Mouse (Mus musculus) urinary bladder, postnatal 0 days (tissue): Measurements from ENCODE around the gene Ttll1. TPM values are rescaled to one million over a fixed set of nuclear protein-coding genes. Genes with fewer than 3 reads are reported as not detected.

Experiments
- microRNA-seq: library from miRNA; unstranded; fragments of <30 nt; microRNA quantifications from one replicate; pipeline ENCODE4, GENCODE M21; 2016
- polyA plus RNA-seq: library from polyadenylated mRNA; unstranded; fragments of >200 nt; fragmentation: Nextera tagmentation; extraction: Ambion mirVana; gene quantifications from 2 replicates; pipeline ENCODE4 v1.2.1, GENCODE M21; 2015

Ttll1 gene
- 14.0 and 17.3 TPM in 2 replicates for polyA plus RNA-seq

DNA sequence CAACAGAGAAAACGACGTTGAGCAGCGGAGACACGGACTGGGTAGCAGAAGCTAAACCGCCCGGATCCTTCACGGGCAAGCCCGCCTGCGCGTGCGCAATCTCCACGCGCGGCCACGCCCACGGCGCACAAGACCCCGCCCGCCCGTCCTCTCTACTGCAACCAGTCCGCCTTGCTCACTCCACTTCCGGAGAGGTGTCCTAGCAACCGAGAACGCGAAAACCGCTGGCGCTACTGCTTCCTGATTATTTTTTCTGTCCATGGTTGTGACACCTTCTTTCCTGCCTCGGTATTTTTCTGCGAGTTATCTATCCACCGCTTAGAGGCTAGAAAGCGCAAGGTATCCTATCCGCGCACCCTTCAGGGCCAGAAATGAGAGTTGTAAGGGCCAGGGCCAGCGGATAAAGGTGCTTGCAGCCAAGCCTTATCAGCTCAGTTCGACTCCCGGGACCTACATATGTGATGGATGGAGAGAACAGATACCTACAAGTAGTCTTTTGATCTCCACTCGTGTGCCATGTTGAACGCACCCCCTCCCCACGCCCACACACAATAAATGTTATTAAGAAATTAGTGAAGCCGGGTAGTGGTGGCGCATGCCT, at the start of gene Ttll1:
Ttll1 (minus strand) TSS at position 89 of the 601 bp plus-strand sequence.

DNA sequence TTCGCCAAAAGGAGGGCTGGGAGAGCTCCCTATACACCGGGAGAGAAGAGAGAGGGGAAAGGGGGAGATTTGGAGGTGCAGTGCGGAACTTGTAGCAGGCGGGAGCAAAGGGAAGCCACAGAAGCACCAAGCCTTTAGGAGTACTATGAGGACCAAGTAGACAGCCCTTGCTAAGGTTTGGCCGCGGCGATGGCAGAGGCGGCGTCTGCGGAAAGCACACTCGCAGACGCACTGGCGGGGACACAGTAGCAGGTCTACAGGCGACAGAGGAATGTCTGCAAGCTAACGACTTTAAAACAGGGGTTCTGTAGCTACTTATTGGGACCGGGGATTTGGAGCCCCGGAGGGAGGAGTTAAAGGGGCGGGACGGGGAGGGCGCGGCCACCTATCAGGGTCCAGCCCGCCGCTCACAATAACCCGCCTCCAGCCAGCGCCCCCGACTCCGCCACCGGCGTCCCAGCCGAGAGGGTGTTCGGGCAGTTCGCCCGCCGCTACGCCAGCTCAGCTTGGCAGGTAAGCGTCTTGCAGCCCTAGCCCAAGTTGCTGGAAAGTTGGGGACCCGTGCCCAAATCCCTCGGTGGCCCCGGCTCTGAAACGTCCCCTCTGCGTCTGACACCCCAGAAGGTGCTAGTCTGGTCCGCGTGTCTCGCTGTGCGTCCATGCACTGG, 15.9 kb upstream of the Ttll1 start, which contains the start of gene Bik:
Bik (plus strand) TSS at position 439 of the 668 bp plus-strand sequence.

DNA sequence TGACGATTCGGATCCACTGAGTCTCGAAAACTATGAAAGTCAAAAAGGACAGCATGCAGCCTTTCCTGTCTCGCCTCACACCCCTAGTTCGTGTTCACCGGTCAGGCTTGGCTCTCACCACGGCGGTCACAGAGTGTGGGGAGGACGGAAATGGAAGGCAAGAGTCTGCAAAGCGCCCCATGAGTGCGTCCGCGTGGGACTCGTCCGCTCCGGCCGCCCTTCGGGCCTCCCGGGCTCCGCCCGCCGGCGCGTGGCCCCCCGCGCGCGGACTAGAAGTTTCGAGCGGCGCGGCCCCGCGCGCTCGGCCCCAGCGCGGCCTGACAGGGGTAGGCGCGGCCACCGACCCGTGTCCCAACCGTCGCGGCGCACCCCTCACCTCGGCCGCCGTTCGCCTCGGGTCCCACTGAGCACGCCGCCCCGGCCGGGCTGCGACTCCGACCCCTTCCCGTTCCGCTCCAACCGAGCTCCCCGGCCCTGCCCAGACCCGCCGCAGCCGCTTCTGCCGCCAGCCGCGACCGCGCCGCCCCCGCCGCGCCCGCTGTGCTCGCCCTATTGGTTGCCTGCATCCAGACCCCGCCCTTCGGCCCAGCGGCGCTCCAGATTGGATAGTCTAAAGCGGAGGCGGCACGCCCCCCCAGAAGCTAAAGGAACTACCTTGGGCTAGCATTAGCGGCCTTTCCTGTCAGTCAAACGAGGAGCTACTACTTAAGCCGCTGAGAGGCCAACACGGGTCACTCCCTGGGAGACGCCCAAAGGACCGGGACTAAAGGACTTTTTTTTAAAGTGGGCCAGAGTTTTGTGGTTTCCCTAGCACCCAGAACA, 46.4 kb downstream of the Ttll1 start, which contains the start of gene Pacsin2:
Pacsin2 (minus strand) TSS at position 524 of the 822 bp plus-strand sequence.

Small RNAs within 50 kb of the gene (microRNA-seq; reads per million reads assigned to microRNA genes)
- not detected for gene Gm24575

Other genes starting within 250 kb of the Ttll1 start
- 54.4 and 63.4 TPM in 2 replicates for gene Arfgap3, start 160.6 kb downstream of the Ttll1 start, polyA plus RNA-seq
- gene Pacsin2, start 46.3 kb downstream of the Ttll1 start, polyA plus RNA-seq: 48.7 and 55.0 TPM in 2 replicates
- 4.9 and 5.8 TPM in 2 replicates for gene Bik, start 16.0 kb upstream of the Ttll1 start, polyA plus RNA-seq
- gene Tspo, start 52.7 kb upstream of the Ttll1 start, polyA plus RNA-seq: 226 and 300 TPM in 2 replicates
- 21.9 and 23.5 TPM in 2 replicates for gene Mcat, start 52.9 kb upstream of the Ttll1 start, polyA plus RNA-seq
- gene Ttll12, start 84.3 kb upstream of the Ttll1 start, polyA plus RNA-seq: 13.7 and 13.8 TPM in 2 replicates
- 3.7 and 4.0 TPM in 2 replicates for gene Scube1, start 214.1 kb upstream of the Ttll1 start, polyA plus RNA-seq